Mouse (Mus musculus) urinary bladder, postnatal 36 days (tissue): ENCODE data around the gene Slc35b4.

Source experiments
- DNase-seq, 2 experiments: peaks; one replicate each; pipeline ENCODE4 v3.0.0; 2022; ENCODE audit warnings: low spot score in 2 of 2, mixed read lengths in 1 of 2

The Slc35b4 gene

DNA sequence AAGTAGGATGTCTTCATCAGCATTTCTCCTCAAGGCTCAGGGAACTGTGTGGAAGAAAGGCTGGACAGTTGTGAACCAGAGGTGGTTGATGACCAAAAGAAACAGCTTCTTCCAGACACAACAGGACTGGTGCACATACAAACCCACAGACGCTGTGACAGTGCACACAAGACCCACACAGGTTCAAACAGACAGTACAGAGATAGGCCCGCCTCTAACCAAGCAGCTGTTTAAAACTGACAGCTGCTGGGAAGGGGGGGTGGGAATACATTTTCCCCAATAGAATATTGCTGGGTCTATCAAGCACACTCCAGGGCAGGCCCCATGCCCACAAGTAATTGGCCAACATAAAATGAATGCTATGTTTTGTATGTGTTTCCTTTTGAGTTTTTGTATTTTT, 52.5 kb downstream of the Slc35b4 start:
- no peak for DNase-seq

GRCm38 (mm10) chr6:34116838-34117478, 60.0 kb downstream of the Slc35b4 start:
- DNase-seq: no peak

DNA sequence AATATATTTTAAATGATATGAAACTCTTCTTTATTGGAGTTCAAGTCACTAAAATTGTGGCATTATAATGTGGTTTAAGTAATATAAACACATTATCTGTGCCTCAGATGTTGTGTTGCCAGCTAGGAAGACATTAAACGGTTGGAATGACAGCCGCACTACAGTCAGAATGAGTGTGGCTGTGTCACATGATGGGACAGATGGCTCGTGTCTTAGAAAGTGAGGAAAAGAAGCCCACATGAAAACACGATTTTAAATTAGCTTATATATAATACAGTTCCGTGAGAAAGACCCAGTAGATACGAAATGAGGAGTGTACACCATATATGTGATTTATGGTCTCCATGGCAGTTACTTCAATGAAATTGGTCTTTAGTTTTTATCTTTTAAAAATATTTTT, 65.5 kb downstream of the Slc35b4 start:
- no peak for DNase-seq

DNA sequence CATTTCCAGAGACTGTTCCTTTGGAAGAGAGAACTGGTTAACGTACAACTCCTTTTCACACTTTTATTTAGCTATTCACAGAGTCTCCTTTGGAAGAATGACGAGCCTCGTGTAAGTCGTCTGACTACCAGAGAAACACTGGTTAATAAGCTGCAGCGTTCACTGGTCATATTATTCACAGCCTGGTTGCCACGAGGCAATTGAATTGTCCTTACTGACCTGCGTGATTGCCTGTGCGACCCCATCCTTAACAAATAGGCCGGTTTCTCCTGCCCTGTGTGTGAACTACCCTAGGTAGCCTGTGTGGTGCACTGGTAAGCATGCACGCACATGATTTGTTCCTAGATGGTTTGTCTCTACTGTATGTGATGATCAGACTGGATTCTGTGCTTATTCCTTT, 66.3 kb downstream of the Slc35b4 start:
- no peak for DNase-seq
